Mouse (Mus musculus) small intestine, adult 2 months (tissue): ENCODE measurements around the gene Syne4.

Experiments used
- CTCF ChIP-seq: fragments of 200-500 bp; IDR thresholded peaks from 2 replicates; pipeline ENCODE4 v1.5.1; 2012; ENCODE audit warnings: low read depth, mild to moderate bottlenecking, control low read depth, inconsistent platforms, low read length, moderate library complexity, mixed read lengths; ENCODE audit not compliant: insufficient replicate concordance, insufficient read length; ENCODE audit errors: extremely low read depth
- POLR2A ChIP-seq: fragments of 200-500 bp; IDR thresholded peaks from 2 replicates; pipeline ENCODE4 v1.6.1; 2012; ENCODE audit warnings: low read depth, mild to moderate bottlenecking, control low read depth, inconsistent platforms, low read length, moderate library complexity

DNA sequence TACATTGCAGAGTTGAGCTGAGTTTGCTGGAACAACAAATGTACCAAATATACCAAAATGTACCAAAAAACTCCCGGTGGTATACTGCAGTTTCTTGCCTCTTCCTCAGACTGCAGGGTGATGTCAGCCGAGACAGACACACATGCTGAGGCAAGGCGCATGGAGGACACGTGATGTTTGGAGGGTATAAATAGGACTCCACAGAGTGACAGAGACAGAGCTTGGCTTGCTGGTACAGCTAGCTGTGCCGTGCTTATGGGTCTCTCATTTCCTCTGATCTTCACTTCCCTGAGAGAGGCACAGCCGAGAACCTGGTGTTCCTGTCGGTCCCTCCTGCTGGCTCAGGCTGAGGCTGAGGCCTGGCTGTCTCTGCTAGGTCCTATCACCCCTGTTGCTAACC is 31.9 kb upstream of the Syne4 start:
- TF ChIP-seq CTCF (no peak), POLR2A (no peak)
